Mouse (Mus musculus): ENCODE measurements around the gene Plek2.

The Plek2 gene

GRCm38 (mm10) chr12:78910684-78911461 is 4.1 kb upstream of the Plek2 start:
- DNase-seq, result no peak

GRCm38 (mm10) chr12:78908081-78908605 is 1.4 kb upstream of the Plek2 start:
- DNase-seq, result no peak

DNA sequence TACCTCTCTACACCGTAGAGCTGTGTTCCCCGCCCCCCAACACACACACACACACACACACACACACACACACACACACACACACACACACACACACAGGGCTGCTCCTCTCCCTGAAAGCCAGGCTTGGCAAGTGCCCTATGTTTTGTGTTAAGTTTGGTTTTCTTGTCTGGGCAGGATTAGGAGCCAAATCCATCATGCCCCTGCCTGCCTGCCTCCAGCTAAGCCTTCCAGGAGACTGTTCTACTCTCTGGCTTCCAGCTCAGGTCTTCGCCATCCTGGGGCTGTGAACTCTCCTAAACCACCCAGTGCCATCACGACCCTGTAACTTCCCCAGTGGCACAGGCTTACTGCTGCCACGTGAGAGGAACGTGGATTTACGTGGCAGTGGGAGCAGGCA is 2.3 kb downstream of the Plek2 start:
- DNase-seq, result no peak

- DNase-seq, result no peak
Measured at GRCm38 (mm10) chr12:78903313-78903712, 3.5 kb downstream of the Plek2 start.

DNA sequence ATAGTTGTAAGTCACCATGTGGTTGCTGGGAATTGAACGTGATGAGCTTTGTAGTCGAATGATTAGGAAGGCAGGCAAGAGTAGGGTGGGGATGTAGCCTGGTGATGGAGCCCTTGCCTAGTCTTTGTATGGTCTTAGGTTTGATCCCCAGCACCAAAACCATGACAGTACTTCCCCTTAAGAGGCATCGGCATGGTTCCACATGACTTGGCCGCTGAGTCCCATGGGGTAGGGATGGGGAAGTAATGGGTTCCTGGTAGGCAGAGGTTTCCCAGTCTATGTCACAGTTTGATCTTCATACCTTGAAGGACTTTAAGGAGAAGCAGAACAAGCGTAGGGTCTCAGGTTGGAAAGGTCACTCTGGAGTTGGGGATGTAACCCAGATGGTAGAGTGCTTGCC is 5.3 kb downstream of the Plek2 start:
- DNase-seq, result no peak

DNA sequence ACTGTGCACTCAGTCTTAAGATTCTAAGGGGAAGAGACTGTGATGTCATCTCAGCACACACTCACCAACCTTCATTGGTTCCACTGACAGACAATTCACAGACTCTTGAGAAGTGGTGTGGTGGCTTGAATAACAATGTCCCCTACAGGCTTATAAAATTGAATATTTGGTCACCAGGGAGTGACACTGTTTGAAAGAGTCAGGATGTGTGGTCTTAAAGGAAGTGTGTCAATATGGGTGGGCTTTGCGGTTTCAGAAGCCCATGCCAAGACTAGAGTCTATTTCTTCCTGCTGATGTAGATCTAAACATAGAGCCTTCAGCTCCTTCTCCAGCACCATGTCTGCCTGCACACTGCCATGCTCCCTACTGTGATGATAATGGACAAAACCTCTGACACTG is 8.9 kb downstream of the Plek2 start:
- no peak for DNase-seq

GRCm38 (mm10) chr12:78891149-78891548 is 15.6 kb downstream of the Plek2 start:
- DNase-seq, result no peak

GRCm38 (mm10) chr12:78890062-78890461 is 16.7 kb downstream of the Plek2 start:
- no peak for DNase-seq

DNA sequence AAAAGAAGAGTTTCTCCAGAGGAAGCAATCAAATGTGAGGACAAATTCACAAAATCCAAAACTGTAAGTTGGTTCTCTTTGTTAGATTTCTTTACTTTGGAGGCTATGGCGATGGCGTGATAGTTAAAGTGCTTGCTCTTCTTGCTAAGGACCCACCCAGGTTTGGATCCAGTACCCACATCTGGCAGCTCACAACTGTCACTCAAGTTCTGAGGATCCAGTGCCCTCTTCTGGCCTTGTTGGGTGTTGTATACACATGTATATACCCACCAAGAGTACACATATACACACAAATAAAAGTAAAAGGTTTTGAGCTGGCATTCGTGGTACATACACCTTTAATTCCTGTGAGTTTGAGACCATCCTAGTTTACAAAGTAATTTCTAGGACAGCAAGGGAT is 32.2 kb downstream of the Plek2 start:
- DNase-seq, result no peak

DNA sequence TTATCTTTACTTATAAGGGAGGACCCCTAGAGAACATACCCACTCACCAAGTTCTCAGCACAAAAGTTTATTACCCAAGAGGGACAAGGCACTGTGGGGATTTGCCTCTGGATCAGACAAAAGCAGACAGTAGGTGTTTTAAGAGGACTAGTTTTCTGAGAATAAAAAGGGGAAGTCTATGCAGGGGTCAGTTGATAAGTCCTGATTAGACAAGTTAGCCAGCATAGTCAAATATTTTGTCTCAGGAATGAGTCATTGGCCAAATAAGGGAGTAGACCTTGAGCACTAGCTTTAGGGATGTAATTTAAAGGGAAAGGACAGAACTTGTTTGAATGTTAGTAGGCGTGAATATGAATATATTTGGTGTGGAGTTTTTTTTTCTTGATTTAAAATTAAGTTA is 38.6 kb downstream of the Plek2 start:
- DNase-seq, result no peak

DNA sequence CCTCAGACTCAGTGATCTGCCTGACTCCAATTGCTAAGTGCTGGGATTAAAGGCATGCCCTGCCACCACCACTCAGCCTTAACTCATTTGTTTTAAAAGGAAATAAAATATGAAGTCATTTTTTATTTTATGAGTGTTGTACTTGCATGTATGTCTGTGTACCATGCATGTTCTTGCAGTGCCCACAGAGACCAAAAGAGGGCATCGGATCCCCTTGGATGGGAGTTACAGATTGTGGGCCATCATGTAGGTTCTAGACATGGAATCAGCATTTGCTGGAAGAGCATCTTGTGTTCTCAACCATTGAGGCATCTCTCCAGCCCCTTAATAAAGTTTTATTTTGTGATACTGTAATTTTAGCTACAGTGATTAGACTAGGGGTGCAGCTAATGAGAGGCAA is 41.3 kb downstream of the Plek2 start:
- peak; percentile 19 for DNase-seq

- DNase-seq, result no peak
Measured at GRCm38 (mm10) chr12:78862254-78862730, 44.5 kb downstream of the Plek2 start.

DNA sequence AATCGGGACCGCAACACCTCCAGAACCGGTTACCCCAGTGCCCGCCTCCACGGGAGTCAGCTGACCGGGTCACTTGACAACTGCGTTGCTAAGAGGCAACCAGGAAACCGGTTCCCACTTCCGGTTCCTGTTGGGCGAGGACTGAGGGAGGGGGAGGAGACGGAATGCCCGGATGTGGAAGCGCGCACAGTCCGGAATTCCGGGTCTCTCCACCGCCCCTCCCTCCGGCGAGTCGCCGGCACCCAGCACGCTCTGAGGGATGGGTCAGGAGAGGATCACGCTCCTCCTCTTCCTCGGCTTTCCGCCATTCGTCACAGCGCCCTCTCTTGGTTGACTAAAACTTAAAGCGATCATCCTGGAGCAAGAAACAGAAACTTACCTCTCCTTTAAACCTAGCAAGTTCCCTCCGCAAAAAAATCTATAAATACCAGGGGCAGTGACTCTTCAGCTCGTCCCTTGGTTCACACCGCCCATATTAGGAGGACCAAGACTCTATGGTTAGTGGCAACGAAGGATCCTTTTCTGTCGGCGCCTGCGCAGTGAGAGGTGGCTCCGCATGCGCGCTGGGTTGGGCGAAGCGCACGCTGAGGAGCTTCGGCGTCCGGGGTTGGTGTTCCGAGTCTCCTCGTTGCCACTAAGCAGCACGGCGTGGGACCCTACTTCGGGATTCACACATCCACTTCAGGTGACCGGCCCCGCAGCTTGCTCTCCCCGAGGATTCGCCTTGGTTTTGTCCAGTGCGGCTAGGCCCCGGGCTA is 45.1 kb downstream of the Plek2 start, which contains the start of the genes Atp6v1d and Eif2s1:
Gene Atp6v1d (minus strand): TSS at position 143 of the 758 bp plus-strand sequence.
Gene Eif2s1 (plus strand): TSS at position 324 of the 758 bp plus-strand sequence.
- peak; percentile 97 for DNase-seq

GRCm38 (mm10) chr12:78860921-78861495 is 45.8 kb downstream of the Plek2 start:
- no peak for DNase-seq

DNA sequence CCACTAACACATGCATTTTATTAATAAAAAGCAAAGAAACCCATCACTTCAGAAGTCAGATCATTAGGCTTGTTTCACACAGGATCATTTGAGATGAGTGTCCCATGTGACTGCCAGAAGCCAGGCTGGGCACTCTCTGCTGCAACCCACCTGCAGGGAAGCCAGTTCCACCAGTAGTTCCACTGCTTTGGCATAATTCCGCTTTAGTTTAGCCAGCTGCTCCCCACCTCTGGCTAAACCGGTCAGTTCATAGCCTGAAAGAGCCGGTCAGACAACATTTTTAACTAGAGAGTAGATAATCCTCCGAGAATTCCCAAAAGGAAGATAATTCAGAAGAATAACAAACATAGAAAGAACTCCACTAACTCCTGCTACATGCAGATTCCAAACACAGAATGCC is 58.5 kb downstream of the Plek2 start:
- DNase-seq, result no peak

DNA sequence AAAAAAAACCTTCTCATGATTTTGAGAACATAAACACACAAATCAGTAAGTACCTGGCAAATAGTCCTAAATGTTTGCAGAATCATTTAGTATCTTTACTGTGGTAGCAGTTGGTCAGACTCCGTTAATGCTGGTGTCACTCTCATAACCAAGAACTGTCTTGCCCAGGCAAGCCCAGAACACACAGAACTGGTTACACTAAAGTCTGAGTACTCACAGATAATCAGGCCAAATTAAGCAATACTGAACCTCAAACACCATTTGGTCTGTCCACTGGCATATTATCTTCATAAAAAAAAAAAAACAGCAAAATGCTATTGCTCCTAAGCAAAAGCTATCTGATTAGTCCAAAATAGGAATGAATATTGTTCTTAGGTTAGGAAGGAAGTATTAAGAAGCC is 64.3 kb downstream of the Plek2 start:
- DNase-seq, result no peak

- no peak for DNase-seq
Measured at GRCm38 (mm10) chr12:78839906-78840305, 66.9 kb downstream of the Plek2 start.

All from thymus, postnatal 25 days (tissue).